Mouse (Mus musculus) urinary bladder, postnatal 4 days (tissue): ENCODE measurements around the gene Susd4.

Source experiments
- DNase-seq, 2 experiments: peaks; one replicate each; pipeline ENCODE4 v3.0.0; 2021 to 2022; ENCODE audit warnings: low spot score in 2 of 2

Gene Susd4

GRCm38 (mm10) chr1:182861671-182862358 is 98.2 kb downstream of the Susd4 start:
- DNase-seq: no peak

- DNase-seq: no peak
These were observed 99.7 kb downstream of the Susd4 start for GRCm38 (mm10) chr1:182863396-182863795.

GRCm38 (mm10) chr1:182867886-182868285 is 104.2 kb downstream of the Susd4 start:
- no peak for DNase-seq

- no peak for DNase-seq
These were observed 104.9 kb downstream of the Susd4 start for GRCm38 (mm10) chr1:182868432-182869113.

- no peak for DNase-seq
These were observed 105.4 kb downstream of the Susd4 start for GRCm38 (mm10) chr1:182869114-182869456.

- no peak for DNase-seq
These were observed 114.5 kb downstream of the Susd4 start for GRCm38 (mm10) chr1:182878156-182878555.

GRCm38 (mm10) chr1:182878719-182879118 is 115.1 kb downstream of the Susd4 start:
- no peak for DNase-seq

GRCm38 (mm10) chr1:182881246-182881645 is 117.6 kb downstream of the Susd4 start:
- no peak for DNase-seq

GRCm38 (mm10) chr1:182882611-182883010 is 119.0 kb downstream of the Susd4 start:
- no peak for DNase-seq

GRCm38 (mm10) chr1:182895698-182896097 is 132.0 kb downstream of the Susd4 start:
- DNase-seq: peak in 1 of 2 experiments; percentile 76

GRCm38 (mm10) chr1:182897071-182897470 is 133.4 kb downstream of the Susd4 start:
- DNase-seq: no peak

- no peak for DNase-seq
These were observed 134.0 kb downstream of the Susd4 start for GRCm38 (mm10) chr1:182897506-182898138.

- DNase-seq: no peak
These were observed 138.4 kb downstream of the Susd4 start for GRCm38 (mm10) chr1:182902095-182902494.

- DNase-seq: no peak
These were observed 139.2 kb downstream of the Susd4 start for GRCm38 (mm10) chr1:182902906-182903305.

- no peak for DNase-seq
These were observed 142.0 kb downstream of the Susd4 start for GRCm38 (mm10) chr1:182905669-182906068.

GRCm38 (mm10) chr1:182908050-182909036 is 144.7 kb downstream of the Susd4 start:
- DNase-seq: peak; percentile 85 to 93

GRCm38 (mm10) chr1:182909066-182909465 is 145.4 kb downstream of the Susd4 start:
- DNase-seq: no peak

GRCm38 (mm10) chr1:182909596-182909995 is 145.9 kb downstream of the Susd4 start:
- DNase-seq: no peak

- DNase-seq: no peak
These were observed 148.9 kb downstream of the Susd4 start for GRCm38 (mm10) chr1:182912591-182912990.

- no peak for DNase-seq
These were observed 150.7 kb downstream of the Susd4 start for GRCm38 (mm10) chr1:182914121-182914908.

- DNase-seq: no peak
These were observed 152.5 kb downstream of the Susd4 start for GRCm38 (mm10) chr1:182916166-182916565.
